Mouse (Mus musculus) left cerebral cortex, adult 2 months (tissue): ENCODE measurements around the gene Krtap3-3. TPM values are rescaled to one million over a fixed set of nuclear protein-coding genes. Genes with fewer than 3 reads are reported as not detected.

Experiments used
- DNase-seq, 2 experiments: peaks; one replicate each; pipeline ENCODE4 v3.0.0; 2021 to 2022; ENCODE audit warnings: low spot score in 2 of 2, mixed read lengths in 1 of 2; ENCODE audit errors: extremely low spot score in 1 of 2
- H3K27ac ChIP-seq: fragments of 200-600 bp; 2 replicates; pipeline ENCODE4 v1.8.1; 2022
- H3K4me3 ChIP-seq: fragments of 200-600 bp; 2 replicates; pipeline ENCODE4 v1.8.1; 2022
- CTCF ChIP-seq: fragments of 200-600 bp; IDR thresholded peaks from 2 replicates; pipeline ENCODE4 v1.8.1; 2022; ENCODE audit warnings: antibody characterized with exemption, mild to moderate bottlenecking, moderate library complexity
- intact Hi-C: fragments of 180-260 bp; cut with DNase I; formaldehyde crosslinking; loops from one replicate; pipeline ENCODE4 v1.15.1; 2025
- total RNA-seq, 2 experiments: library from RNA; stranded (reverse); gene quantifications; 2 replicates each; pipeline ENCODE4 v1.2.3; 2021

The Krtap3-3 gene
- total RNA-seq, 2 experiments from 2014 or later: not detected

GRCm38 (mm10) chr11:99557976-99558745 lies 7.5 kb upstream of the Krtap3-3 start:
- intact Hi-C loops: loop anchor here (5.0 kb wide), 1 partner anchor 74 kb away; no protein-coding TSS in a partner anchor
- DNase-seq: no peak
- H3K4me3 ChIP-seq: no peak overlapping the region
- TF ChIP-seq CTCF: no peak; the same call in 1 of the 2 replicates
- no peak overlapping the region for H3K27ac ChIP-seq

GRCm38 (mm10) chr11:99556753-99557152 lies 6.1 kb upstream of the Krtap3-3 start, which contains the start of gene Krtap3-2:
Gene Krtap3-2 (minus strand): TSS chr11:99556853.
- intact Hi-C loops: loop anchor here (5.0 kb wide), 1 partner anchor 76 kb away; no protein-coding TSS in a partner anchor

GRCm38 (mm10) chr11:99556195-99556594 lies 5.5 kb upstream of the Krtap3-3 start:
- intact Hi-C loops: loop anchor here (5.0 kb wide), 1 partner anchor 76 kb away; no protein-coding TSS in a partner anchor
- Histone ChIP-seq H3K4me3 (no peak overlapping the region), H3K27ac (no peak overlapping the region)
- no peak for DNase-seq
- no peak for TF ChIP-seq CTCF

More at GRCm38 (mm10) chr11:99556753-99557152, 6.1 kb upstream of the Krtap3-3 start, which contains the start of gene Krtap3-2:
- no peak within 1 kb of the TSS for H3K4me3 ChIP-seq
- DNase-seq: no peak
- TF ChIP-seq CTCF: no peak
- H3K27ac ChIP-seq: no peak within 1 kb of the TSS

- Histone ChIP-seq H3K4me3 (no peak overlapping the region), H3K27ac (no peak overlapping the region)
- intact Hi-C loops: no loop called here
- no peak for DNase-seq
- no peak; the same call in 1 of the 2 replicates for TF ChIP-seq CTCF
Measured at GRCm38 (mm10) chr11:99547892-99548291, 2.8 kb downstream of the Krtap3-3 start.

GRCm38 (mm10) chr11:99539721-99540120 lies 10.9 kb downstream of the Krtap3-3 start:
- no peak for TF ChIP-seq CTCF

GRCm38 (mm10) chr11:99521288-99521860 lies 29.3 kb downstream of the Krtap3-3 start, which contains the start of gene Krt39:
Gene Krt39 (minus strand): TSS chr11:99521338.
- intact Hi-C loops: no loop called here

More at GRCm38 (mm10) chr11:99539721-99540120, 10.9 kb downstream of the Krtap3-3 start:
- peak; percentile 17 to 28 for DNase-seq
- H3K27ac ChIP-seq: no peak overlapping the region
- intact Hi-C loops: no loop called here
- H3K4me3 ChIP-seq: no peak overlapping the region

GRCm38 (mm10) chr11:99514098-99514497 lies 36.6 kb downstream of the Krtap3-3 start:
- no peak for TF ChIP-seq CTCF
- no peak overlapping the region for H3K4me3 ChIP-seq
- DNase-seq: no peak
- H3K27ac ChIP-seq: no peak overlapping the region
- intact Hi-C loops: no loop called here

More at GRCm38 (mm10) chr11:99521288-99521860, 29.3 kb downstream of the Krtap3-3 start, which contains the start of gene Krt39:
- Histone ChIP-seq H3K27ac (no peak within 1 kb of the TSS), H3K4me3 (no peak within 1 kb of the TSS)
- no peak for DNase-seq
- no peak for TF ChIP-seq CTCF

Other genes starting within 250 kb of the Krtap3-3 start
- not detected for gene Krt25, start 227.9 kb downstream of the Krtap3-3 start, total RNA-seq
- gene Krt26, start 212.9 kb downstream of the Krtap3-3 start, total RNA-seq: not detected
- gene Krt27, start 199.8 kb downstream of the Krtap3-3 start, total RNA-seq: not detected
- gene Krt28, start 176.0 kb downstream of the Krtap3-3 start, total RNA-seq: not detected
- 10 to 100 TPM in 1 of 2 experiments, 1 to 10 TPM in 1; 9.6 to 10.1 TPM for gene Krt10, start 161.5 kb downstream of the Krtap3-3 start, total RNA-seq
- 10 to 100 TPM in 1 of 2 experiments, 1 to 10 TPM in 1; 8.7 to 11.6 TPM for gene Krt12, start 128.6 kb downstream of the Krtap3-3 start, total RNA-seq
- gene Krt20, start 112.7 kb downstream of the Krtap3-3 start, total RNA-seq: not detected
- not detected for gene Krt23, start 57.7 kb downstream of the Krtap3-3 start, total RNA-seq
- not detected for gene Krt39, start 29.5 kb downstream of the Krtap3-3 start, total RNA-seq
- not detected for gene Krt40, start 7.7 kb downstream of the Krtap3-3 start, total RNA-seq
- gene Krtap3-2, start 6.0 kb upstream of the Krtap3-3 start, total RNA-seq: not detected
- gene Gm11939, start 8.6 kb upstream of the Krtap3-3 start, total RNA-seq: not detected
- gene Krtap3-1, start 15.8 kb upstream of the Krtap3-3 start, total RNA-seq: not detected
- gene Krtap1-5, start 30.2 kb upstream of the Krtap3-3 start, total RNA-seq: not detected
- gene Krtap1-4, start 32.8 kb upstream of the Krtap3-3 start, total RNA-seq: not detected
- not detected for gene Krtap1-3, start 40.5 kb upstream of the Krtap3-3 start, total RNA-seq
- not detected for gene Krtap9-3, start 47.2 kb upstream of the Krtap3-3 start, total RNA-seq
- not detected for gene Gm11938, start 52.4 kb upstream of the Krtap3-3 start, total RNA-seq
- gene Gm11937, start 59.3 kb upstream of the Krtap3-3 start, total RNA-seq: not detected
- not detected for gene Krtap2-4, start 64.0 kb upstream of the Krtap3-3 start, total RNA-seq
- gene Gm11562, start 69.6 kb upstream of the Krtap3-3 start, total RNA-seq: not detected
- not detected for gene Krtap4-1, start 77.4 kb upstream of the Krtap3-3 start, total RNA-seq
- not detected for gene Krtap4-2, start 84.2 kb upstream of the Krtap3-3 start, total RNA-seq
- gene Krtap4-7, start 93.2 kb upstream of the Krtap3-3 start, total RNA-seq: not detected
- not detected for gene Gm11555, start 99.4 kb upstream of the Krtap3-3 start, total RNA-seq
- gene Gm11563, start 108.1 kb upstream of the Krtap3-3 start, total RNA-seq: not detected
- not detected for gene Krtap4-6, start 115.1 kb upstream of the Krtap3-3 start, total RNA-seq
- not detected for gene Gm14190, start 139.9 kb upstream of the Krtap3-3 start, total RNA-seq
- not detected for gene Gm14180, start 183.4 kb upstream of the Krtap3-3 start, total RNA-seq
- gene Gm11595, start 222.0 kb upstream of the Krtap3-3 start, total RNA-seq: not detected
- not detected for gene Krtap4-8, start 229.8 kb upstream of the Krtap3-3 start, total RNA-seq
- not detected for gene Krtap4-9, start 234.3 kb upstream of the Krtap3-3 start, total RNA-seq
- gene Gm11596, start 242.6 kb upstream of the Krtap3-3 start, total RNA-seq: not detected
- not detected for gene Gm11569, start 248.1 kb upstream of the Krtap3-3 start, total RNA-seq